Mouse (Mus musculus): ENCODE data around the gene Pi4ka. TPM values are rescaled to one million over a fixed set of nuclear protein-coding genes. Genes with fewer than 3 reads are reported as not detected.

Gene Pi4ka
- polyA plus RNA-seq, 1 experiment from 2014 or later: 30.7 TPM

- H3K27ac ChIP-seq (replicated peaks; ENCODE audit: low read depth, low read length): no peak overlapping the region
- no peak for DNase-seq (ENCODE audit: low spot score)
- H3K9ac ChIP-seq (ENCODE audit: low read depth, low read length): no peak overlapping the region
- 75% methylated on average over 1 of the region's 1 CpGs for WGBS
- H3K27me3 ChIP-seq (replicated peaks; ENCODE audit: control insufficient read depth, insufficient read depth, low read length): no peaks in the 10 kb centered on the region
- H3K36me3 ChIP-seq (ENCODE audit: control insufficient read depth, insufficient read depth, low read length): peaks cover 9% of the 10 kb centered on the region
- no peaks in the 10 kb centered on the region for H3K4me1 ChIP-seq (ENCODE audit: control insufficient read depth, insufficient read depth, low read length)
- H3K9me3 ChIP-seq (ENCODE audit: control insufficient read depth, low read length): no peaks in the 10 kb centered on the region
- H3K4me3 ChIP-seq (ENCODE audit: low read depth, low read length): no peak overlapping the region
- ATAC-seq (ENCODE audit: low read depth): no peak
- H3K4me2 ChIP-seq (ENCODE audit: low read depth, low read length): no peak overlapping the region
These were observed 76.1 kb downstream of the Pi4ka start for GRCm38 (mm10) chr16:17329848-17330570.

- DNase-seq (ENCODE audit: low spot score) (no peak), ATAC-seq (ENCODE audit: low read depth) (no peak)
- H3K9me3 ChIP-seq (ENCODE audit: control insufficient read depth, low read length): no peaks in the 10 kb centered on the region
- no peak overlapping the region for H3K9ac ChIP-seq (ENCODE audit: low read depth, low read length)
- no peak overlapping the region for H3K4me3 ChIP-seq (ENCODE audit: low read depth, low read length)
- H3K27me3 ChIP-seq (replicated peaks; ENCODE audit: control insufficient read depth, insufficient read depth, low read length): no peaks in the 10 kb centered on the region
- peaks cover 43% of the 10 kb centered on the region for H3K36me3 ChIP-seq (ENCODE audit: control insufficient read depth, insufficient read depth, low read length)
- H3K4me1 ChIP-seq (ENCODE audit: control insufficient read depth, insufficient read depth, low read length): no peaks in the 10 kb centered on the region
- no peak overlapping the region for H3K27ac ChIP-seq (replicated peaks; ENCODE audit: low read depth, low read length)
- 88% methylated on average over 2 of the region's 2 CpGs for WGBS
- no peak overlapping the region for H3K4me2 ChIP-seq (ENCODE audit: low read depth, low read length)
These were observed 80.0 kb downstream of the Pi4ka start for GRCm38 (mm10) chr16:17326064-17326463.

GRCm38 (mm10) chr16:17324745-17325144 is 81.4 kb downstream of the Pi4ka start:
- Histone ChIP-seq H3K9me3 (ENCODE audit: control insufficient read depth, low read length) (no peaks in the 10 kb centered on the region), H3K36me3 (ENCODE audit: control insufficient read depth, insufficient read depth, low read length) (peaks cover 43% of the 10 kb centered on the region), H3K4me2 (ENCODE audit: low read depth, low read length) (no peak overlapping the region), H3K4me3 (ENCODE audit: low read depth, low read length) (no peak overlapping the region), H3K27me3 (replicated peaks; ENCODE audit: control insufficient read depth, insufficient read depth, low read length) (no peaks in the 10 kb centered on the region), H3K4me1 (ENCODE audit: control insufficient read depth, insufficient read depth, low read length) (no peaks in the 10 kb centered on the region), H3K9ac (ENCODE audit: low read depth, low read length) (no peak overlapping the region), H3K27ac (replicated peaks; ENCODE audit: low read depth, low read length) (no peak overlapping the region)
- DNase-seq (ENCODE audit: low spot score): peak; percentile 22
- 84% methylated on average over 5 of the region's 5 CpGs for WGBS
- ATAC-seq (ENCODE audit: low read depth): no peak

- H3K9ac ChIP-seq (ENCODE audit: low read depth, low read length): no peak overlapping the region
- 73% methylated on average over 5 of the region's 5 CpGs for WGBS
- no peaks in the 10 kb centered on the region for H3K4me1 ChIP-seq (ENCODE audit: control insufficient read depth, insufficient read depth, low read length)
- H3K27me3 ChIP-seq (replicated peaks; ENCODE audit: control insufficient read depth, insufficient read depth, low read length): no peaks in the 10 kb centered on the region
- peaks cover 64% of the 10 kb centered on the region for H3K36me3 ChIP-seq (ENCODE audit: control insufficient read depth, insufficient read depth, low read length)
- no peak overlapping the region for H3K27ac ChIP-seq (replicated peaks; ENCODE audit: low read depth, low read length)
- H3K4me2 ChIP-seq (ENCODE audit: low read depth, low read length): no peak overlapping the region
- H3K9me3 ChIP-seq (ENCODE audit: control insufficient read depth, low read length): no peaks in the 10 kb centered on the region
- no peak overlapping the region for H3K4me3 ChIP-seq (ENCODE audit: low read depth, low read length)
- peak; percentile 21 for DNase-seq (ENCODE audit: low spot score)
- no peak for ATAC-seq (ENCODE audit: low read depth)
These were observed 84.6 kb downstream of the Pi4ka start for GRCm38 (mm10) chr16:17321481-17321880.

- Histone ChIP-seq H3K36me3 (ENCODE audit: control insufficient read depth, insufficient read depth, low read length) (peaks cover 72% of the 10 kb centered on the region), H3K27ac (replicated peaks; ENCODE audit: low read depth, low read length) (no peak overlapping the region), H3K9me3 (ENCODE audit: control insufficient read depth, low read length) (no peaks in the 10 kb centered on the region), H3K9ac (ENCODE audit: low read depth, low read length) (no peak overlapping the region), H3K4me1 (ENCODE audit: control insufficient read depth, insufficient read depth, low read length) (no peaks in the 10 kb centered on the region), H3K4me3 (ENCODE audit: low read depth, low read length) (no peak overlapping the region), H3K4me2 (ENCODE audit: low read depth, low read length) (no peak overlapping the region), H3K27me3 (replicated peaks; ENCODE audit: control insufficient read depth, insufficient read depth, low read length) (no peaks in the 10 kb centered on the region)
- WGBS: 90% methylated on average over 7 of the region's 7 CpGs
- ATAC-seq (ENCODE audit: low read depth) (no peak), DNase-seq (ENCODE audit: low spot score) (no peak)
These were observed 89.6 kb downstream of the Pi4ka start for GRCm38 (mm10) chr16:17316554-17316953.

GRCm38 (mm10) chr16:17312531-17312930 is 93.6 kb downstream of the Pi4ka start:
- WGBS: 91% methylated on average over 5 of the region's 5 CpGs
- Histone ChIP-seq H3K9me3 (ENCODE audit: control insufficient read depth, low read length) (no peaks in the 10 kb centered on the region), H3K4me3 (ENCODE audit: low read depth, low read length) (no peak overlapping the region), H3K4me1 (ENCODE audit: control insufficient read depth, insufficient read depth, low read length) (no peaks in the 10 kb centered on the region), H3K9ac (ENCODE audit: low read depth, low read length) (no peak overlapping the region), H3K27me3 (replicated peaks; ENCODE audit: control insufficient read depth, insufficient read depth, low read length) (no peaks in the 10 kb centered on the region), H3K27ac (replicated peaks; ENCODE audit: low read depth, low read length) (no peak overlapping the region), H3K4me2 (ENCODE audit: low read depth, low read length) (no peak overlapping the region), H3K36me3 (ENCODE audit: control insufficient read depth, insufficient read depth, low read length) (peaks cover 87% of the 10 kb centered on the region)
- ATAC-seq (ENCODE audit: low read depth) (no peak), DNase-seq (ENCODE audit: low spot score) (no peak)

GRCm38 (mm10) chr16:17309036-17309435 is 97.1 kb downstream of the Pi4ka start:
- Histone ChIP-seq H3K9ac (ENCODE audit: low read depth, low read length) (no peak overlapping the region), H3K4me1 (ENCODE audit: control insufficient read depth, insufficient read depth, low read length) (no peaks in the 10 kb centered on the region), H3K4me2 (ENCODE audit: low read depth, low read length) (no peak overlapping the region), H3K27me3 (replicated peaks; ENCODE audit: control insufficient read depth, insufficient read depth, low read length) (no peaks in the 10 kb centered on the region), H3K4me3 (ENCODE audit: low read depth, low read length) (no peak overlapping the region), H3K36me3 (ENCODE audit: control insufficient read depth, insufficient read depth, low read length) (peaks cover 82% of the 10 kb centered on the region), H3K9me3 (ENCODE audit: control insufficient read depth, low read length) (no peaks in the 10 kb centered on the region), H3K27ac (replicated peaks; ENCODE audit: low read depth, low read length) (no peak overlapping the region)
- ATAC-seq (ENCODE audit: low read depth) (no peak), DNase-seq (ENCODE audit: low spot score) (no peak)
- 95% methylated on average over 10 of the region's 10 CpGs for WGBS

GRCm38 (mm10) chr16:17307461-17307860 is 98.7 kb downstream of the Pi4ka start:
- Histone ChIP-seq H3K36me3 (ENCODE audit: control insufficient read depth, insufficient read depth, low read length) (peaks cover 84% of the 10 kb centered on the region), H3K4me1 (ENCODE audit: control insufficient read depth, insufficient read depth, low read length) (no peaks in the 10 kb centered on the region), H3K4me3 (ENCODE audit: low read depth, low read length) (no peak overlapping the region), H3K27me3 (replicated peaks; ENCODE audit: control insufficient read depth, insufficient read depth, low read length) (no peaks in the 10 kb centered on the region), H3K9me3 (ENCODE audit: control insufficient read depth, low read length) (no peaks in the 10 kb centered on the region), H3K4me2 (ENCODE audit: low read depth, low read length) (no peak overlapping the region), H3K27ac (replicated peaks; ENCODE audit: low read depth, low read length) (no peak overlapping the region), H3K9ac (ENCODE audit: low read depth, low read length) (no peak overlapping the region)
- no peak for DNase-seq (ENCODE audit: low spot score)
- WGBS: 92% methylated on average over 5 of the region's 5 CpGs
- ATAC-seq (ENCODE audit: low read depth): no peak
